Mouse (Mus musculus): Measurements from ENCODE around the gene Slc22a20. TPM values are rescaled to one million over a fixed set of nuclear protein-coding genes. Genes with fewer than 3 reads are reported as not detected.

Slc22a20 gene
- polyA plus RNA-seq, 1 experiment from 2014 or later: 0.09 TPM

DNA sequence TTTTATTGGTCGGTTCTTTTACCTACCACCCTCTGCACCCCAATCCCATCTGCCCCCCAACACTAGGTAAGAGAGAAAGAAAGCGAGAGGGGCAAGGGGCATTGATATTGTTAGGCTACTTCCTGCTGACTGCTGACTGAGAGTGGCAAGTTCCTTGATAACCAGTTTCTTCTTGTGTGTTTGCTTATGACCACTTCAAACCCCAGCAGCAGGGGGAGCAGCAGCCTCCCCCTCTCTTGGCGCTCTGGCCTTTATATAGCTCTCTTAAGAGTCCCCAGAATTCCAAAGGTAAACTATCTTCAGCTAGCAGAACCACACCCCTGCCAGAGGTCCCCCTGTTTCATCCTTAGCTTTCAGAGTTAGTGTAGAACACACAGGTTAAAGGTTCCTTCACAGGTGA, 34.3 kb upstream of the Slc22a20 start:
- WGBS (ENCODE audit: insufficient replicate concordance): 55% methylated on average over 3 of the region's 3 CpGs
- Histone ChIP-seq H3K27ac (ENCODE audit: low read depth) (no peak overlapping the region), H3K27me3 (ENCODE audit: insufficient read depth, low read length) (no peaks in the 10 kb centered on the region), H3K36me3 (replicated peaks; ENCODE audit: insufficient read depth, low read length) (no peaks in the 10 kb centered on the region), H3K4me2 (ENCODE audit: low read depth, low read length) (no peak overlapping the region), H3K4me1 (ENCODE audit: insufficient read depth) (peaks cover 22% of the 10 kb centered on the region), H3K9ac (replicated peaks) (no peak overlapping the region), H3K4me3 (ENCODE audit: low read depth, low read length) (no peak overlapping the region), H3K9me3 (ENCODE audit: low read length) (no peaks in the 10 kb centered on the region)
- DNase-seq (no peak), ATAC-seq (no peak)
- TF ChIP-seq EP300 (IDR thresholded peaks at IDR 0.05; ENCODE audit: low read depth): no peak
- peak; percentile 32 for TF ChIP-seq CTCF (IDR thresholded peaks at IDR 0.05; ENCODE audit: low read depth)

DNA sequence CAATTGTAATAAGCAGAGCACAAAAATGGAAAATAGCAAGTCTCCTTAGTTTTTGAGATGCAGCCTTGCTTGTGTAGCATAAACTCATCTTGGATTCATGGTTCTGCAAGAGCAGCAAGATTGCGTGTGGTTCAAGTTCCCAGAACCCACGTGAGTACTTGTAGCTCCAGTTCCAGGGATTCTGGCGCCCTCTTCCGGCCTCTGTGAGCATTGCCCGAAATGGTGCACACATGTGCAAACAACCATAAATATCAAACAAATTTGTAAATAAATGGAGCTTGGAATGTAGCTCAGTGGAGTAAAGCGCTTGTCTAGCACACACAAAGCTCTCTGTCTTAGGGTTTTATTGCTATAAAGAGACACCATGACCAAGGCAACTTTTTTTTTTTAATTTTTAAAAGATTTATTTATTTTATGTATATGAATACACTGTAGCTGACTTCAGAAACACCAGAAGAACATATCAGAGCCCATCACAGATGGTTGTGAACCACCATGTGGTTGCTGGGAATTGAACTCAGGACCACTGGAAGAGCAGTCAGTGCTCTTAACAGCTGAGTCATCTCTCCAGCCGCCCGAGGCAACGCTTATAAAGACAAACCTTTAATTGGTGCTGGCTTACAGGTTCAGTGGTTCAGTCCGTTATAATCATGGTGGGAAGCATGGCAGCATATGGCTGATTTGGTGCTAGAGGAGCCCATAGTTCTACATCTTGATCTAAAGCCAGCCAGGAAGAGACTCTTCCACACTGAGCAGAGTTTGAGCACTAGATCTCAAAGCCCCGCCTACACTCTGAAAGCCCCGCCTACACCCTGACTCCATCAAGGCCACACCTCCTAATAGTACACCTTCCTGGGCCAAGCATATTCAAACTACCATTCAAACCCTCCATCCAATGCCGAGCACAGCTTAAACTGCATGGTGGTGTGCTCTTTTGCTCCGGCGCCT, 32.5 kb upstream of the Slc22a20 start:
- Histone ChIP-seq H3K9me3 (ENCODE audit: low read length) (no peaks in the 10 kb centered on the region), H3K4me1 (ENCODE audit: insufficient read depth) (peaks cover 36% of the 10 kb centered on the region), H3K4me3 (ENCODE audit: low read depth, low read length) (peak overlapping the region; percentile 32; the same call in 1 of the 2 replicates), H3K4me2 (ENCODE audit: low read depth, low read length) (peak overlapping the region; percentile 7; the same call in 1 of the 2 replicates), H3K27ac (ENCODE audit: low read depth) (no peak overlapping the region; the same call in 1 of the 2 replicates), H3K36me3 (replicated peaks; ENCODE audit: insufficient read depth, low read length) (no peaks in the 10 kb centered on the region), H3K9ac (replicated peaks) (no peak overlapping the region), H3K27me3 (ENCODE audit: insufficient read depth, low read length) (no peaks in the 10 kb centered on the region)
- TF ChIP-seq EP300 (IDR thresholded peaks at IDR 0.05; ENCODE audit: low read depth): 0 out of 2 replicates have a peak, but pooled peaks have one; percentile 25
- peak; percentile 98 for TF ChIP-seq CTCF (IDR thresholded peaks at IDR 0.05; ENCODE audit: low read depth)
- DNase-seq: peak; percentile 93
- ATAC-seq: peak; percentile 46
- WGBS (ENCODE audit: insufficient replicate concordance): 23% methylated on average over 15 of the region's 15 CpGs

DNA sequence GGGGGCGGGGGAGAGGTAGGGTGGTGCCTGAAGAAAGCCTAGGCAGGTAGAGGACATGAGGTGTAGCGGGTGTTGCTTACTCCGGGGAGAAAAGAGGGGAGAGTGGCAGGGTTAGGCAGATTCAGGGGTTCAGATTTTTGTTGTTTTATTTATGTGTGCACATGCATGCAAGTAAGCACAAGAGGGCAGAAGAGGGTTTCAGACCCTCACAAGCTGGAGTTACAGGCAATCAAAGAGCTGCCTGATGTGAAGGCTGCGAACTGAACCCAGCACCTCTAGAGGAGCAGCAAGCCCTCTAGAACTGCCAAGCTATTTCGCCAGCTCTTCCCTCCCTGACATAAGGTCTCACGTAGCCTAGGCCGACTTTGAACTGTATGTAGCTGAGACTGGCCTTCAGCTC, 30.6 kb upstream of the Slc22a20 start:
- Histone ChIP-seq H3K4me3 (ENCODE audit: low read depth, low read length) (peak overlapping the region; percentile 66; the same call in 1 of the 2 replicates), H3K27ac (ENCODE audit: low read depth) (no peak overlapping the region), H3K36me3 (replicated peaks; ENCODE audit: insufficient read depth, low read length) (peaks cover 5% of the 10 kb centered on the region), H3K9me3 (ENCODE audit: low read length) (no peaks in the 10 kb centered on the region), H3K4me2 (ENCODE audit: low read depth, low read length) (peak overlapping the region; percentile 93), H3K27me3 (ENCODE audit: insufficient read depth, low read length) (no peaks in the 10 kb centered on the region), H3K4me1 (ENCODE audit: insufficient read depth) (peaks cover 36% of the 10 kb centered on the region), H3K9ac (replicated peaks) (peak overlapping the region; percentile 80; the same call in 1 of the 2 replicates)
- no peak for ATAC-seq
- DNase-seq: no peak
- WGBS (ENCODE audit: insufficient replicate concordance): 54% methylated on average over 7 of the region's 7 CpGs
- TF ChIP-seq CTCF (IDR thresholded peaks at IDR 0.05; ENCODE audit: low read depth): peak; percentile 50
- no peak for TF ChIP-seq EP300 (IDR thresholded peaks at IDR 0.05; ENCODE audit: low read depth)

DNA sequence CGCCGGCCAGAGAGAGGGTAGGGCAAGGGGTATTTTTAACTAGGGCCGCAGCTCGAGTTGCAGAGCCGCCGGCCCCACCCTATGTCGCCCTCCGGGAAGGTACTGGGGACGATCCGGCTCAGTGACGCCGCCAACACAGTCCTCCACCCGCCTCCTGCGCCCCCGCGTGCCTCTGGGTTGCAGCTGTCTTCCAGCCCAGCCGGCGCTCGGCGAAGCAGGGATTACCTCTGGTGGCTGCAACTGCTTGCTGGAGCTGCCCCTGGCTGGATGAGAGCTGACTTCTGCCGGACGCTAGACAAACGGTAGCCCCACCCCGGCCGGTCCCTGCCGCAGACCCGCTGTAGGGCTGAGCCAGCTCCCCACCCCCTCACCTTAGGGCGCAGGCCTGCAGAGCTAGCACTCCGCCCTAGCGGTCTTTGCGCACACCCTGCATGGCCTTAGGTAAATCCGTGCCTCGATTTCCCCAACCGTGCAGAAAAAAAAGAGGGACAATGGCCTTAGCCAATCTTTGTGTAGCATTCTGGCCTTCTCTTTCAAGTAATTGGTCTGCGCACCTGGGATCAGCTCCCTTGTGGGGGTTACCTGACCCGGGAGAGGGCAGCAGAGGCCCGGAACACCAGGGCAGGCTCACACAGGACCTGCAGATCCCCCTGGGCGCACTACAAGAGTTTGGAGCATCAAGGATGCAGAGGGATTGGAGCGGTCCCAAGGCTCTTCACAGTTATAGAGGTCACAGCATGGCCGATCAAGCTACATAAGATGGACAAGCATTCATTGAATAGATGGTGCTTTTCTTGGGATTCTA, 29.8 kb upstream of the Slc22a20 start, which contains the start of gene Capn1:
Capn1 (minus strand) TSS at position 387 of the 805 bp plus-strand sequence.
- DNase-seq (peak; percentile 81), ATAC-seq (peak; percentile 76)
- Histone ChIP-seq H3K9me3 (ENCODE audit: low read length) (no peaks in the 10 kb centered on the region), H3K4me2 (ENCODE audit: low read depth, low read length) (peak within 1 kb of the TSS; percentile 93), H3K4me1 (ENCODE audit: insufficient read depth) (peaks cover 36% of the 10 kb centered on the region), H3K27me3 (ENCODE audit: insufficient read depth, low read length) (no peaks in the 10 kb centered on the region), H3K36me3 (replicated peaks; ENCODE audit: insufficient read depth, low read length) (peaks cover 12% of the 10 kb centered on the region), H3K4me3 (ENCODE audit: low read depth, low read length) (peak within 1 kb of the TSS; percentile 66), H3K9ac (replicated peaks) (peak within 1 kb of the TSS; percentile 80), H3K27ac (ENCODE audit: low read depth) (peak within 1 kb of the TSS; percentile 87)
- peak; percentile 43 for TF ChIP-seq CTCF (IDR thresholded peaks at IDR 0.05; ENCODE audit: low read depth)
- no peak for TF ChIP-seq EP300 (IDR thresholded peaks at IDR 0.05; ENCODE audit: low read depth)
- WGBS (ENCODE audit: insufficient replicate concordance): 5% methylated on average over 40 of the region's 40 CpGs

GRCm38 (mm10) chr19:6014991-6015510, 29.1 kb upstream of the Slc22a20 start:
- 1% methylated on average over 15 of the region's 18 CpGs for WGBS (ENCODE audit: insufficient replicate concordance)
- ATAC-seq (peak; percentile 88), DNase-seq (peak; percentile 86)
- 0 out of 2 replicates have a peak, but pooled peaks have one; percentile 53 for TF ChIP-seq EP300 (IDR thresholded peaks at IDR 0.05; ENCODE audit: low read depth)
- TF ChIP-seq CTCF (IDR thresholded peaks at IDR 0.05; ENCODE audit: low read depth): no peak
- Histone ChIP-seq H3K27ac (ENCODE audit: low read depth) (peak overlapping the region; percentile 87), H3K9ac (replicated peaks) (peak overlapping the region; percentile 80), H3K27me3 (ENCODE audit: insufficient read depth, low read length) (no peaks in the 10 kb centered on the region), H3K4me1 (ENCODE audit: insufficient read depth) (peaks cover 36% of the 10 kb centered on the region), H3K4me2 (ENCODE audit: low read depth, low read length) (peak overlapping the region; percentile 93), H3K9me3 (ENCODE audit: low read length) (no peaks in the 10 kb centered on the region), H3K4me3 (ENCODE audit: low read depth, low read length) (peak overlapping the region; percentile 66), H3K36me3 (replicated peaks; ENCODE audit: insufficient read depth, low read length) (peaks cover 17% of the 10 kb centered on the region)

Data from liver, postnatal 0 days (tissue).